ENCODE assay signal across 12 mouse cellular contexts in genomic region chr17:13866951-13867351, GRCm38 (mm10).
DNase-seq lines count a peak whose midpoint lies in the region; ATAC-seq and TF ChIP-seq lines count a peak whose summit lies in the region.
"Had no signal": no experiment of that assay in that cellular context is flagged by ENCODE, and none has a peak within 500 bp of the region (broad histone marks: within the 10 kb centered on the region; RNA-seq: fewer than 3 reads in every experiment).

No protein-coding gene starts in this region.

- H3K4me2 ChIP-seq in kidney, embryonic 16.5 days (replicated peaks; ENCODE audit: low read depth, low read length): no peak overlapping the region
- H3K4me2 ChIP-seq in intestine, postnatal 0 days (replicated peaks; ENCODE audit: low read depth): peak overlapping the region; percentile 57
- H3K4me2 ChIP-seq: forebrain, embryonic 13.5 days had no signal

- H3K9ac ChIP-seq in kidney, embryonic 16.5 days (replicated peaks; ENCODE audit: low read length): no peak overlapping the region
- H3K9ac ChIP-seq in intestine, postnatal 0 days (ENCODE audit: low read depth, low read length): no peak overlapping the region
- H3K9ac ChIP-seq: forebrain, embryonic 13.5 days had no signal

- no peak for DNase-seq in kidney, postnatal 36 days
- DNase-seq in embryonic facial prominence, embryonic 10.5 days (ENCODE audit: low spot score): no peak
- no peak for DNase-seq in thymus, adult 2 months
- DNase-seq in yolk sac, embryonic 10.5 days (ENCODE audit: low spot score): no peak
- DNase-seq: cerebellum, adult 9-11 months; gastrocnemius, postnatal 25 days; midbrain, embryonic 14.5 days had no signal

- 77% methylated on average over 3 of the region's 3 CpGs for whole genome bisulfite sequencing in kidney, embryonic 16.5 days
- 60% methylated on average over 3 of the region's 3 CpGs for WGBS in embryonic facial prominence, embryonic 10.5 days
- WGBS in intestine, postnatal 0 days: 42% methylated on average over 3 of the region's 3 CpGs
- WGBS in olfactory bulb, adult 2 months: 63% methylated on average over 3 of the region's 3 CpGs
- WGBS in thymus, adult 2 months: 88% methylated on average over 3 of the region's 3 CpGs

- peaks cover 32% of the 10 kb centered on the region for H3K36me3 ChIP-seq in kidney, embryonic 16.5 days (ENCODE audit: insufficient read depth, low read length)
- peaks cover 57% of the 10 kb centered on the region for H3K36me3 ChIP-seq in embryonic facial prominence, embryonic 10.5 days (replicated peaks)
- H3K36me3 ChIP-seq in intestine, postnatal 0 days (ENCODE audit: control insufficient read depth, insufficient read depth): peaks cover 16% of the 10 kb centered on the region
- no peaks in the 10 kb centered on the region for H3K36me3 ChIP-seq in thymus, adult 2 months (ENCODE audit: control insufficient read depth, insufficient read depth, low read length)

- H3K27ac ChIP-seq in kidney, embryonic 16.5 days (ENCODE audit: low read length): peak overlapping the region; percentile 59; the same call in 1 of the 2 replicates
- H3K27ac ChIP-seq in embryonic facial prominence, embryonic 10.5 days (replicated peaks): peak overlapping the region; percentile 59; the same call in 1 of the 2 replicates
- H3K27ac ChIP-seq in intestine, postnatal 0 days (ENCODE audit: low read depth, low read length): peak overlapping the region; percentile 64; the same call in 1 of the 2 replicates
- H3K27ac ChIP-seq in olfactory bulb, adult 2 months (ENCODE audit: insufficient read depth, low read depth, low read length): peak overlapping the region; percentile 28; the same call in 1 of the 2 replicates
- no peak overlapping the region for H3K27ac ChIP-seq in thymus, adult 2 months (ENCODE audit: control insufficient read depth, insufficient read depth, low read length)
- H3K27ac ChIP-seq: forebrain, embryonic 13.5 days had no signal

- no peaks in the 10 kb centered on the region for H3K27me3 ChIP-seq in kidney, embryonic 16.5 days (ENCODE audit: insufficient read depth, low read length)
- H3K27me3 ChIP-seq in embryonic facial prominence, embryonic 10.5 days (replicated peaks; ENCODE audit: low read depth, poor library complexity, severe bottlenecking): no peaks in the 10 kb centered on the region
- no peaks in the 10 kb centered on the region for H3K27me3 ChIP-seq in intestine, postnatal 0 days (replicated peaks; ENCODE audit: control insufficient read depth, insufficient read depth, low read length)
- no peaks in the 10 kb centered on the region for H3K27me3 ChIP-seq in thymus, adult 2 months (ENCODE audit: control insufficient read depth, insufficient read depth, low read length)
- H3K27me3 ChIP-seq: forebrain, embryonic 13.5 days had no signal

- TF ChIP-seq POLR2A in olfactory bulb, adult 2 months (IDR thresholded peaks at IDR 0.05; ENCODE audit: insufficient read depth, low read depth, low read length): no peak
- TF ChIP-seq POLR2A in thymus, adult 2 months (IDR thresholded peaks at IDR 0.05; ENCODE audit: control insufficient read depth, extremely low read depth, insufficient read depth, low read length, poor library complexity): no peak

- peaks cover 7% of the 10 kb centered on the region; the same call in 1 of the 2 replicates for H3K4me1 ChIP-seq in kidney, embryonic 16.5 days (ENCODE audit: insufficient read depth, low read length)
- peaks cover 11% of the 10 kb centered on the region for H3K4me1 ChIP-seq in embryonic facial prominence, embryonic 10.5 days
- no peaks in the 10 kb centered on the region for H3K4me1 ChIP-seq in intestine, postnatal 0 days (replicated peaks; ENCODE audit: control insufficient read depth, insufficient read depth, low read length)
- peaks cover 6% of the 10 kb centered on the region for H3K4me1 ChIP-seq in olfactory bulb, adult 2 months (ENCODE audit: control insufficient read depth, insufficient read depth, low read length)
- no peaks in the 10 kb centered on the region for H3K4me1 ChIP-seq in thymus, adult 2 months (replicated peaks; ENCODE audit: control insufficient read depth, insufficient read depth, low read length)
- H3K4me1 ChIP-seq: forebrain, embryonic 13.5 days had no signal

- no peaks in the 10 kb centered on the region for H3K9me3 ChIP-seq in kidney, embryonic 16.5 days (ENCODE audit: low read length)
- no peaks in the 10 kb centered on the region for H3K9me3 ChIP-seq in embryonic facial prominence, embryonic 10.5 days
- H3K9me3 ChIP-seq in intestine, postnatal 0 days (ENCODE audit: control insufficient read depth): no peaks in the 10 kb centered on the region
- H3K9me3 ChIP-seq: forebrain, embryonic 13.5 days had no signal

- no peak overlapping the region for H3K4me3 ChIP-seq in kidney, embryonic 16.5 days (ENCODE audit: low read length)
- H3K4me3 ChIP-seq in embryonic facial prominence, embryonic 10.5 days: no peak overlapping the region
- no peak overlapping the region for H3K4me3 ChIP-seq in intestine, postnatal 0 days (ENCODE audit: low read depth, low read length)
- no peak overlapping the region for H3K4me3 ChIP-seq in olfactory bulb, adult 2 months (ENCODE audit: insufficient read depth, low read depth, low read length)
- H3K4me3 ChIP-seq in thymus, adult 2 months (ENCODE audit: control insufficient read depth, insufficient read depth, low read length): no peak overlapping the region
- H3K4me3 ChIP-seq: forebrain, embryonic 13.5 days had no signal

- TF ChIP-seq CTCF in intestine, postnatal 0 days (IDR thresholded peaks at IDR 0.05; ENCODE audit: low read depth): no peak
- TF ChIP-seq CTCF in olfactory bulb, adult 2 months (IDR thresholded peaks at IDR 0.05; ENCODE audit: insufficient read depth, low read depth, low read length): no peak
- TF ChIP-seq CTCF in thymus, adult 2 months (IDR thresholded peaks at IDR 0.05; ENCODE audit: borderline replicate concordance, control insufficient read depth, extremely low read depth, insufficient read depth, low read length, poor library complexity): no peak

- no peak for ATAC-seq in kidney, embryonic 16.5 days (ENCODE audit: low FRiP score, low TSS enrichment)
- ATAC-seq in intestine, postnatal 0 days: no peak
- no peak for ATAC-seq in CD4-positive, CD25-positive, alpha-beta regulatory T cell, adult 4 months
- ATAC-seq: forebrain, embryonic 13.5 days had no signal
